Mouse (Mus musculus): ENCODE measurements around the gene Trmt13. TPM values are rescaled to one million over a fixed set of nuclear protein-coding genes. Genes with fewer than 3 reads are reported as not detected.
"Not testable (repeated sequence)": the region's sequence is repeated elsewhere in the genome, so short reads cannot be mapped to it uniquely, and the experiment has no call there.

Gene Trmt13
- polyA plus RNA-seq, 1 experiment from 2014 or later, result 13.0 TPM

GRCm38 (mm10) chr3:116577286-116577685, 37.1 kb downstream of the Trmt13 start:
- Histone ChIP-seq H3K4me2 (replicated peaks; ENCODE audit: low read depth) (no peak overlapping the region), H3K36me3 (ENCODE audit: control insufficient read depth, insufficient read depth, low read length) (0 out of 2 replicates have a peak, but pooled peaks cover 2% of the 10 kb centered on the region), H3K4me3 (ENCODE audit: low read depth, low read length) (no peak overlapping the region), H3K27ac (replicated peaks) (no peak overlapping the region), H3K9ac (ENCODE audit: low read length) (no peak overlapping the region), H3K9me3 (ENCODE audit: control insufficient read depth, low read length) (no peaks in the 10 kb centered on the region), H3K27me3 (ENCODE audit: control insufficient read depth, insufficient read depth, low read length) (no peaks in the 10 kb centered on the region), H3K4me1 (replicated peaks; ENCODE audit: control insufficient read depth, insufficient read depth) (no peaks in the 10 kb centered on the region)
- WGBS, result 42% methylated on average over 3 of the region's 3 CpGs
- peak; percentile 42; the same call in 1 of the 2 replicates for ATAC-seq (ENCODE audit: low FRiP score, low TSS enrichment)
- peak; percentile 52 for DNase-seq (ENCODE audit: low spot score)
- TF ChIP-seq EP300 (optimal IDR thresholded peaks at IDR 0.05) (no peak), CTCF (IDR thresholded peaks at IDR 0.05; ENCODE audit: low read depth) (peak; percentile 77)

GRCm38 (mm10) chr3:116570628-116571027, 43.8 kb downstream of the Trmt13 start:
- H3K27ac ChIP-seq (replicated peaks), result no peak overlapping the region
- H3K9ac ChIP-seq (ENCODE audit: low read length), result no peak overlapping the region
- WGBS, result 61% methylated on average over 2 of the region's 2 CpGs
- TF ChIP-seq CTCF (IDR thresholded peaks at IDR 0.05; ENCODE audit: low read depth) (no peak), EP300 (optimal IDR thresholded peaks at IDR 0.05) (no peak)
- no peak for DNase-seq (ENCODE audit: low spot score)
- no peaks in the 10 kb centered on the region for H3K27me3 ChIP-seq (ENCODE audit: control insufficient read depth, insufficient read depth, low read length)
- H3K9me3 ChIP-seq (ENCODE audit: control insufficient read depth, low read length), result no peaks in the 10 kb centered on the region
- H3K4me3 ChIP-seq (ENCODE audit: low read depth, low read length), result no peak overlapping the region
- no peak for ATAC-seq (ENCODE audit: low FRiP score, low TSS enrichment)
- H3K4me1 ChIP-seq (replicated peaks; ENCODE audit: control insufficient read depth, insufficient read depth), result no peaks in the 10 kb centered on the region
- no peak overlapping the region for H3K4me2 ChIP-seq (replicated peaks; ENCODE audit: low read depth)
- no peaks in the 10 kb centered on the region for H3K36me3 ChIP-seq (ENCODE audit: control insufficient read depth, insufficient read depth, low read length)

- ATAC-seq (ENCODE audit: low FRiP score, low TSS enrichment), result no peak
- WGBS, result 46% methylated on average over 7 of the region's 7 CpGs
- no peak for DNase-seq (ENCODE audit: low spot score)
- Histone ChIP-seq H3K4me2 (replicated peaks; ENCODE audit: low read depth) (peak overlapping the region; percentile 32), H3K4me3 (ENCODE audit: low read depth, low read length) (no peak overlapping the region), H3K4me1 (replicated peaks; ENCODE audit: control insufficient read depth, insufficient read depth) (no peaks in the 10 kb centered on the region), H3K9ac (ENCODE audit: low read length) (peak overlapping the region; percentile 31; the same call in 1 of the 2 replicates), H3K36me3 (ENCODE audit: control insufficient read depth, insufficient read depth, low read length) (no peaks in the 10 kb centered on the region), H3K27ac (replicated peaks) (no peak overlapping the region), H3K27me3 (ENCODE audit: control insufficient read depth, insufficient read depth, low read length) (no peaks in the 10 kb centered on the region), H3K9me3 (ENCODE audit: control insufficient read depth, low read length) (no peaks in the 10 kb centered on the region)
- TF ChIP-seq CTCF (IDR thresholded peaks at IDR 0.05; ENCODE audit: low read depth) (no peak), EP300 (optimal IDR thresholded peaks at IDR 0.05) (no peak)
Observed at GRCm38 (mm10) chr3:116563095-116563492, 51.3 kb downstream of the Trmt13 start.

GRCm38 (mm10) chr3:116562408-116563094, 51.8 kb downstream of the Trmt13 start, which contains the start of gene Lrrc39:
TSS of gene Lrrc39 (plus strand) at chr3:116562973.
- 45% methylated on average over 7 of the region's 7 CpGs for WGBS
- no peak within 1 kb of the TSS for H3K27ac ChIP-seq (replicated peaks)
- ATAC-seq (ENCODE audit: low FRiP score, low TSS enrichment), result peak; percentile 90
- H3K36me3 ChIP-seq (ENCODE audit: control insufficient read depth, insufficient read depth, low read length), result no peaks in the 10 kb centered on the region
- no peaks in the 10 kb centered on the region for H3K27me3 ChIP-seq (ENCODE audit: control insufficient read depth, insufficient read depth, low read length)
- peak; percentile 54 for DNase-seq (ENCODE audit: low spot score)
- H3K4me3 ChIP-seq (ENCODE audit: low read depth, low read length), result no peak within 1 kb of the TSS
- H3K9ac ChIP-seq (ENCODE audit: low read length), result peak within 1 kb of the TSS; percentile 31; the same call in 1 of the 2 replicates
- TF ChIP-seq EP300 (optimal IDR thresholded peaks at IDR 0.05) (no peak), CTCF (IDR thresholded peaks at IDR 0.05; ENCODE audit: low read depth) (no peak)
- H3K4me1 ChIP-seq (replicated peaks; ENCODE audit: control insufficient read depth, insufficient read depth), result no peaks in the 10 kb centered on the region
- H3K9me3 ChIP-seq (ENCODE audit: control insufficient read depth, low read length), result no peaks in the 10 kb centered on the region
- H3K4me2 ChIP-seq (replicated peaks; ENCODE audit: low read depth), result peak within 1 kb of the TSS; percentile 32

GRCm38 (mm10) chr3:116561315-116561714, 53.1 kb downstream of the Trmt13 start:
- H3K36me3 ChIP-seq (ENCODE audit: control insufficient read depth, insufficient read depth, low read length); H3K27ac ChIP-seq (replicated peaks); DNase-seq (ENCODE audit: low spot score); H3K4me3 ChIP-seq (ENCODE audit: low read depth, low read length); ATAC-seq (ENCODE audit: low FRiP score, low TSS enrichment); H3K4me1 ChIP-seq (replicated peaks; ENCODE audit: control insufficient read depth, insufficient read depth); H3K27me3 ChIP-seq (ENCODE audit: control insufficient read depth, insufficient read depth, low read length); H3K9me3 ChIP-seq (ENCODE audit: control insufficient read depth, low read length); H3K4me2 ChIP-seq (replicated peaks; ENCODE audit: low read depth); H3K9ac ChIP-seq (ENCODE audit: low read length): not testable (repeated sequence)
- 90% methylated on average over 13 of the region's 14 CpGs for WGBS

GRCm38 (mm10) chr3:116551362-116551761, 63.0 kb downstream of the Trmt13 start:
- no peak overlapping the region for H3K4me2 ChIP-seq (replicated peaks; ENCODE audit: low read depth)
- TF ChIP-seq EP300 (optimal IDR thresholded peaks at IDR 0.05), result no peak
- TF ChIP-seq CTCF (IDR thresholded peaks at IDR 0.05; ENCODE audit: low read depth), result no peak

More at GRCm38 (mm10) chr3:116551362-116551761, 63.0 kb downstream of the Trmt13 start:
- no peak for ATAC-seq (ENCODE audit: low FRiP score, low TSS enrichment)
- H3K9ac ChIP-seq (ENCODE audit: low read length), result no peak overlapping the region
- WGBS, result 83% methylated on average over 5 of the region's 5 CpGs
- no peaks in the 10 kb centered on the region for H3K4me1 ChIP-seq (replicated peaks; ENCODE audit: control insufficient read depth, insufficient read depth)
- no peak overlapping the region for H3K4me3 ChIP-seq (ENCODE audit: low read depth, low read length)
- no peaks in the 10 kb centered on the region for H3K27me3 ChIP-seq (ENCODE audit: control insufficient read depth, insufficient read depth, low read length)
- peaks cover 10% of the 10 kb centered on the region; the same call in 1 of the 2 replicates for H3K36me3 ChIP-seq (ENCODE audit: control insufficient read depth, insufficient read depth, low read length)
- DNase-seq (ENCODE audit: low spot score), result no peak
- H3K9me3 ChIP-seq (ENCODE audit: control insufficient read depth, low read length), result no peaks in the 10 kb centered on the region
- H3K27ac ChIP-seq (replicated peaks), result no peak overlapping the region

All from stomach, postnatal 0 days (tissue).